Mouse (Mus musculus) thymus, adult 18-20 months (tissue): ENCODE data around the gene Ackr3.

ENCODE experiments used
- DNase-seq, 2 experiments: peaks; one replicate each; pipeline ENCODE4 v3.0.0; 2022; ENCODE audit warnings: mixed read lengths in 2 of 2

Ackr3 gene

GRCm38 (mm10) chr1:90231591-90232490, 28.1 kb downstream of the Ackr3 start:
- no peak for DNase-seq

GRCm38 (mm10) chr1:90232491-90232885, 28.7 kb downstream of the Ackr3 start:
- no peak for DNase-seq

- DNase-seq, result peak in 1 of 2 experiments; percentile 4
These were observed 30.9 kb downstream of the Ackr3 start for GRCm38 (mm10) chr1:90234620-90235054.

- DNase-seq, result no peak
These were observed 32.9 kb downstream of the Ackr3 start for GRCm38 (mm10) chr1:90236640-90237039.

- no peak for DNase-seq
These were observed 34.5 kb downstream of the Ackr3 start for GRCm38 (mm10) chr1:90238095-90238888.

- DNase-seq, result no peak
These were observed 35.8 kb downstream of the Ackr3 start for GRCm38 (mm10) chr1:90239336-90240225.

GRCm38 (mm10) chr1:90240287-90240686, 36.5 kb downstream of the Ackr3 start:
- DNase-seq, result no peak

GRCm38 (mm10) chr1:90242444-90242989, 38.7 kb downstream of the Ackr3 start:
- no peak for DNase-seq

GRCm38 (mm10) chr1:90244537-90244936, 40.8 kb downstream of the Ackr3 start:
- no peak for DNase-seq

- no peak for DNase-seq
These were observed 41.8 kb downstream of the Ackr3 start for GRCm38 (mm10) chr1:90245533-90245932.

GRCm38 (mm10) chr1:90246035-90246434, 42.3 kb downstream of the Ackr3 start:
- no peak for DNase-seq

GRCm38 (mm10) chr1:90246800-90247199, 43.0 kb downstream of the Ackr3 start:
- no peak for DNase-seq

GRCm38 (mm10) chr1:90247234-90247633, 43.5 kb downstream of the Ackr3 start:
- DNase-seq, result no peak

- no peak for DNase-seq
These were observed 44.2 kb downstream of the Ackr3 start for GRCm38 (mm10) chr1:90247756-90248541.

GRCm38 (mm10) chr1:90248966-90249735, 45.4 kb downstream of the Ackr3 start:
- DNase-seq, result no peak

- DNase-seq, result no peak
These were observed 46.6 kb downstream of the Ackr3 start for GRCm38 (mm10) chr1:90250419-90250818.

GRCm38 (mm10) chr1:90251156-90251555, 47.4 kb downstream of the Ackr3 start:
- no peak for DNase-seq

GRCm38 (mm10) chr1:90253465-90253864, 49.7 kb downstream of the Ackr3 start:
- DNase-seq, result no peak

GRCm38 (mm10) chr1:90258253-90258887, 54.6 kb downstream of the Ackr3 start:
- DNase-seq, result no peak
